Mouse (Mus musculus) embryonic facial prominence, embryonic 14.5 days (tissue): ENCODE results near the gene Ttc17. TPM values are rescaled to one million over a fixed set of nuclear protein-coding genes. Genes with fewer than 3 reads are reported as not detected.

Experiments
- ATAC-seq: fragments of 200-750 bp; cut with Nextera tagmentation; 2 replicates; pipeline ENCODE4 v1.8.0; 2017; ENCODE audit warnings: low read depth, moderate number of reproducible peaks, moderate TSS enrichment
- DNase-seq: peaks from one replicate; pipeline ENCODE4 v3.0.0-alpha.2; 2015; ENCODE audit warnings: low spot score
- H3K27ac ChIP-seq: fragments of 300-500 bp; sonication (generic); replicated peaks from 2 replicates; pipeline ENCODE4 v1.5.1; 2014; ENCODE audit warnings: low read depth, mild to moderate bottlenecking, low read length, moderate library complexity
- H3K27me3 ChIP-seq: fragments of 300-500 bp; sonication (generic); replicated peaks from 2 replicates; pipeline ENCODE4 v1.6.1; 2014; ENCODE audit warnings: low read length; ENCODE audit not compliant: control insufficient read depth, insufficient read depth
- H3K36me3 ChIP-seq: fragments of 300-500 bp; sonication (generic); 2 replicates; pipeline ENCODE4 v1.6.1; 2014; ENCODE audit warnings: low read length, mixed read lengths; ENCODE audit not compliant: control insufficient read depth, insufficient read depth
- H3K4me1 ChIP-seq: fragments of 300-500 bp; sonication (generic); 2 replicates; pipeline ENCODE4 v1.6.1; 2014; ENCODE audit warnings: antibody characterized with exemption, low read length; ENCODE audit not compliant: control insufficient read depth, insufficient read depth
- H3K4me2 ChIP-seq: fragments of 300-500 bp; sonication (generic); 2 replicates; pipeline ENCODE4 v1.6.1; 2014; ENCODE audit warnings: low read depth, mild to moderate bottlenecking, low read length, moderate library complexity, mixed read lengths
- H3K4me3 ChIP-seq: fragments of 300-500 bp; sonication (generic); 2 replicates; pipeline ENCODE4 v1.5.1; 2014; ENCODE audit warnings: low read depth, mild to moderate bottlenecking, low read length
- H3K9ac ChIP-seq: fragments of 300-500 bp; sonication (generic); 2 replicates; pipeline ENCODE4 v1.6.1; 2014; ENCODE audit warnings: low read depth, mild to moderate bottlenecking, low read length, moderate library complexity, mixed read lengths
- H3K9me3 ChIP-seq: fragments of 300-500 bp; sonication (generic); 2 replicates; pipeline ENCODE4 v1.6.1; 2016; ENCODE audit warnings: low read length; ENCODE audit not compliant: control insufficient read depth
- WGBS: fragments of 180-500 bp; shearing (Covaris S2); extraction: QIAGEN DNeasy Blood & Tissue Kit; methylation state at CpG from one replicate; pipeline ENCODE4 v1.1.7; 2014; 5-methylcytosine and 5-hydroxymethylcytosine counted together
- polyA plus RNA-seq: library from polyadenylated mRNA; unstranded; fragments of >200 nt; fragmentation: Nextera tagmentation; extraction: Ambion mirVana; gene quantifications from 2 replicates; pipeline ENCODE4 v1.2.1, GENCODE M21; 2014

Gene Ttc17
- polyA plus RNA-seq, 1 experiment from 2014 or later: 17.8 TPM

GRCm38 (mm10) chr2:94301749-94302148 lies 104.7 kb downstream of the Ttc17 start:
- Histone ChIP-seq H3K36me3 (peaks cover 51% of the 10 kb centered on the region), H3K4me2 (no peak overlapping the region), H3K4me1 (no peaks in the 10 kb centered on the region), H3K9ac (no peak overlapping the region), H3K27me3 (no peaks in the 10 kb centered on the region), H3K9me3 (peaks cover 9% of the 10 kb centered on the region), H3K4me3 (no peak overlapping the region), H3K27ac (no peak overlapping the region)
- ATAC-seq (no peak), DNase-seq (no peak)
- 80% methylated on average over 8 of the region's 8 CpGs for WGBS

DNA sequence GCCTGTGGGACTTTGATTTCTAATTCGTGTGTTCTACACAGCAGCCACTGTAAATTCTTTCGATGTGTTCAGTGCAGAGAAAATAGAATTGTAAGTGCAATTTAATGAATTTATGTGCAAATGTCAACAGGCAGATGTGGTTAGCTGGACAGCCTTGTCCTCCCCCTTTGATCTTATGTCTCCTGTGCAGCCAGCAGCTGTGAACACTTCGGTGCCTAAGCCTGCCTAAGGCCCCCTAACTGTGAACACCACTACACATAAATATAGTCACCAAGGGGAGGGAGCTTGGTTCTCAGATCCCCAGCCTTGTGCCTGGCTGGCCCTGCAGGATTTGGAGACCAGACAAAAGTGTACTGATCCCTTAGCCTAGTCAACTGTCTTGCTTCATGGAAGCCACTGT lies 109.0 kb downstream of the Ttc17 start:
- Histone ChIP-seq H3K27ac (no peak overlapping the region), H3K9me3 (peaks cover 9% of the 10 kb centered on the region), H3K4me2 (no peak overlapping the region), H3K4me3 (no peak overlapping the region), H3K9ac (no peak overlapping the region), H3K36me3 (peaks cover 29% of the 10 kb centered on the region), H3K27me3 (no peaks in the 10 kb centered on the region), H3K4me1 (no peaks in the 10 kb centered on the region)
- 60% methylated on average over 3 of the region's 3 CpGs for WGBS
- DNase-seq (no peak), ATAC-seq (no peak)

GRCm38 (mm10) chr2:94290483-94290882 lies 116.0 kb downstream of the Ttc17 start:
- Histone ChIP-seq H3K4me2 (no peak overlapping the region), H3K9ac (no peak overlapping the region), H3K27ac (no peak overlapping the region), H3K4me3 (no peak overlapping the region), H3K9me3 (no peaks in the 10 kb centered on the region), H3K36me3 (no peaks in the 10 kb centered on the region), H3K27me3 (no peaks in the 10 kb centered on the region), H3K4me1 (peaks cover 7% of the 10 kb centered on the region; the same call in 1 of the 2 replicates)
- DNase-seq: peak; percentile 70
- WGBS: 7% methylated on average over 5 of the region's 5 CpGs
- no peak for ATAC-seq

DNA sequence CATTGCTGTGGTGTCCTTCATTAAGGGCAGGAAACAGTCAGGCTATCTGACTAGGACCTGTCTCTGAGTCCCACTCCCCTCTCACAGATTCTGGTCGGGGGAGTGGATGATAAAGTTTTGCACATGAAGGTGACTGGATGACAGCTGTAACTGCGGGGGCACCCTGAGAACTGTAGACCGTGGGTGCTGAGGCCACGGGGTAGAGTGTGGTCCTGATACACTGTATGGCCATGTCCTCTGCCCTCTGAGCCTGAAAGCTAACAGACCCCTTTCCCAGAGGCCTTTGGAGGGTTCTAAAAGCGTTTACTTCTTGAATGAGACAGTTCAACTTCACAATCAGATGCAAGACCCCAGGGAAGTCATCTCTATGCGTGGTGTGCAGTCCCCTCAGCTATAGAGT lies 116.8 kb downstream of the Ttc17 start:
- no peak for DNase-seq
- Histone ChIP-seq H3K9me3 (no peaks in the 10 kb centered on the region), H3K4me1 (peaks cover 7% of the 10 kb centered on the region; the same call in 1 of the 2 replicates), H3K27ac (no peak overlapping the region), H3K36me3 (no peaks in the 10 kb centered on the region), H3K4me2 (no peak overlapping the region), H3K9ac (no peak overlapping the region), H3K27me3 (no peaks in the 10 kb centered on the region), H3K4me3 (no peak overlapping the region)
- ATAC-seq: no peak
- WGBS: 69% methylated on average over 6 of the region's 6 CpGs

- ATAC-seq: peak; percentile 88; the same call in 1 of the 2 replicates
- WGBS: 0% methylated on average over 2 of the region's 2 CpGs
- Histone ChIP-seq H3K4me1 (peaks cover 7% of the 10 kb centered on the region; the same call in 1 of the 2 replicates), H3K9me3 (no peaks in the 10 kb centered on the region), H3K9ac (no peak overlapping the region), H3K27me3 (no peaks in the 10 kb centered on the region), H3K4me3 (no peak overlapping the region), H3K27ac (no peak overlapping the region), H3K4me2 (no peak overlapping the region), H3K36me3 (no peaks in the 10 kb centered on the region)
- peak; percentile 72 for DNase-seq
Observed at GRCm38 (mm10) chr2:94289169-94289568, 117.3 kb downstream of the Ttc17 start.

- Histone ChIP-seq H3K4me1 (peaks cover 7% of the 10 kb centered on the region; the same call in 1 of the 2 replicates), H3K27me3 (no peaks in the 10 kb centered on the region), H3K4me2 (no peak overlapping the region), H3K9ac (no peak overlapping the region), H3K36me3 (no peaks in the 10 kb centered on the region), H3K4me3 (no peak overlapping the region), H3K9me3 (no peaks in the 10 kb centered on the region), H3K27ac (no peak overlapping the region)
- WGBS: 23% methylated on average over 5 of the region's 5 CpGs
- DNase-seq: no peak
- ATAC-seq: no peak
Observed at GRCm38 (mm10) chr2:94288086-94288485, 118.4 kb downstream of the Ttc17 start.

DNA sequence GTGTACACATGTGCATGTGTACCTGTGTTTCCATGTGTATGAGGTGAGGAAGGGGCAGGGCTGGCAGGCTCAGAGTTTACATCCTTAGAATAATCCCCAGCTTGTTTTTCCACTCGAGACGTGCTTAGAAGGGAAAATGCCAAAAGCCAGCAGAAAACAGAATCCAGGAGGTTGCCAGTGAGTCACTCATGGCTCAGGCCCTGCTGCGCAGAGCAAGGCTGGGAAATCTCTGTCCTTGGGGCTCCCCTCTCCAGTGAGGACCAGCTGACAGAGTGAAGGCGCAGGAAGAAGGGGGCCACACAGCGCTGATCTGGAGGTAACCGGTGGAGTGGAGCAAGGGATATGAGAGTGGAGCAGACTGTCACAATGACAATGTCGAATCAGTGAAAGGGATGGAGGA lies 119.1 kb downstream of the Ttc17 start:
- Histone ChIP-seq H3K4me1 (peaks cover 7% of the 10 kb centered on the region; the same call in 1 of the 2 replicates), H3K4me2 (no peak overlapping the region), H3K9ac (no peak overlapping the region), H3K36me3 (no peaks in the 10 kb centered on the region), H3K27ac (no peak overlapping the region), H3K9me3 (no peaks in the 10 kb centered on the region), H3K4me3 (no peak overlapping the region), H3K27me3 (no peaks in the 10 kb centered on the region)
- 61% methylated on average over 7 of the region's 7 CpGs for WGBS
- no peak for DNase-seq
- ATAC-seq: no peak

- no peak overlapping the region for H3K27ac ChIP-seq
- no peak for ATAC-seq
- no peak for DNase-seq
- no peak overlapping the region for H3K4me3 ChIP-seq
- no peaks in the 10 kb centered on the region for H3K27me3 ChIP-seq
- no peaks in the 10 kb centered on the region for H3K9me3 ChIP-seq
- no peaks in the 10 kb centered on the region for H3K4me1 ChIP-seq
- 73% methylated on average over 6 of the region's 6 CpGs for WGBS
- H3K9ac ChIP-seq: no peak overlapping the region
- H3K36me3 ChIP-seq: no peaks in the 10 kb centered on the region
- no peak overlapping the region for H3K4me2 ChIP-seq
Observed at GRCm38 (mm10) chr2:94283526-94283925, 123.0 kb downstream of the Ttc17 start.

GRCm38 (mm10) chr2:94279596-94279995 lies 126.9 kb downstream of the Ttc17 start:
- H3K27me3 ChIP-seq: no peaks in the 10 kb centered on the region
- no peak overlapping the region for H3K27ac ChIP-seq
- H3K36me3 ChIP-seq: no peaks in the 10 kb centered on the region
- DNase-seq (no peak), ATAC-seq (no peak)
- no peak overlapping the region for H3K9ac ChIP-seq
- no peak overlapping the region for H3K4me2 ChIP-seq
- no peaks in the 10 kb centered on the region for H3K4me1 ChIP-seq
- no peak overlapping the region for H3K4me3 ChIP-seq
- 73% methylated on average over 5 of the region's 5 CpGs for WGBS
- H3K9me3 ChIP-seq: no peaks in the 10 kb centered on the region
